Mouse (Mus musculus): Measurements from ENCODE around the gene Lrpprc. TPM values are rescaled to one million over a fixed set of nuclear protein-coding genes. Genes with fewer than 3 reads are reported as not detected.

The Lrpprc gene
- 10.0 and 12.6 TPM in 2 replicates for polyA plus RNA-seq (2012; rRNA removed)

DNA sequence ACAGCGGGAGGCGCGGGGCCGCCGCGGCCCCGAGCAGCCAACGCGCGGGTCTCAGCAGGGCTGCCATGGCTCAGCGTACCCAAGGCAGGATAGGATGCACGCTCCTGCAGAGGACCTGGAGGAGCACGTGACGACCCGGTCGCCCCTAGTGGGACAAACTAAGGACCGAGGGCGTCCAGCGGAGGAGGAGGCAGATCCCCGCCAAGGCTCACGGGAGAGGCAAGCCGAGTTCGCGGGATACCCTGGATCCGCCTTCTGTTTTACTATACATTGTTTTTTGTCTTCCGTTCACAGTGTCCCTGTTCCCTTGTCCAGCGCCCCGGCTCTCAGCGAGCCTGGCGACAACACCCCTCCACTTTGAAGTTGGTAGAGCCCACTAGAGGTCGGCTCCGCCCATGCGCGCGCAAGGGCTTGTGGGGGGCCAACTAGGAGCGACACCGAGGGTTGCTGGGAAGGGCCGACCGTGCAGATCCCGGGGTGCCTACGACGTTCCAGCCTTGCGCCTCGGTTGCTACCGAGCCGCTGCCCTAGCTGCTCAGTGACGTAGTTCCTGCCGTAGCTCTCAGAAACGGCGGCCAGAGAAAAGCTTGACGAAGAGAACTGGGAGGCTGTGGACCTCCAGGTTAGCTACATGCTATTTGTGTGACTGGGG lies at the start of gene Lrpprc:
Lrpprc (minus strand) TSS at position 343 of the 652 bp plus-strand sequence.
- TF ChIP-seq CTCF (IDR thresholded peaks at IDR 0.05; ENCODE audit: borderline replicate concordance, control insufficient read depth, extremely low read depth, insufficient read depth, low read length, poor library complexity) = 0 out of 2 replicates have a peak, but pooled peaks have one; percentile 47
- 0 out of 2 replicates have a peak, but pooled peaks have one; percentile 40 for TF ChIP-seq POLR2A (IDR thresholded peaks at IDR 0.05; ENCODE audit: control insufficient read depth, extremely low read depth, insufficient read depth, low read length, poor library complexity)
- DNase-seq = peak; percentile 93
- peaks cover 8% of the 10 kb centered on the region for H3K4me1 ChIP-seq (replicated peaks; ENCODE audit: control insufficient read depth, insufficient read depth, low read length)
- H3K27ac ChIP-seq (ENCODE audit: control insufficient read depth, insufficient read depth, low read length) = peak within 1 kb of the TSS; percentile 54
- no peaks in the 10 kb centered on the region for H3K36me3 ChIP-seq (ENCODE audit: control insufficient read depth, insufficient read depth, low read length)
- under 1% methylated on average over 51 of the region's 51 CpGs for WGBS
- no peaks in the 10 kb centered on the region for H3K27me3 ChIP-seq (ENCODE audit: control insufficient read depth, insufficient read depth, low read length)
- H3K4me3 ChIP-seq (ENCODE audit: control insufficient read depth, insufficient read depth, low read length) = peak within 1 kb of the TSS; percentile 78

DNA sequence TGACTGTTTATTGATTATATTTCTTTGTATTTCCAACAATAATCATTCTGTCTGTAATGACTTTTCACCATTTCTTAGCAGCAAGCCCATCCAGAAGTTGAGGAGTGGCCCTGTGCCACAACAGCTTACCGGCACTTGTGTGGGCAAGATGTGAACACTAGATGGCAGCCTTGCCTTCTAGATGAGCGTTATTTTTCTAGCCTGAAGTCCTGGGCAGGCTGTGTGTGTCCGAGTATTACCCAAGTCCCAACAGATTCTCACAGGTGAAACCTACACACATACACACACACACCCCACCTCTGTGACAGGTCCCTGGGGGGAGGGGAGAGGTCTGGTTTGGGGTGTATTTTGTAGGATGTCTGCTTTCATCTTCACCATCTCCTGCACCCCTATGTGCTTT lies 47.2 kb upstream of the Lrpprc start:
- H3K27ac ChIP-seq (ENCODE audit: control insufficient read depth, insufficient read depth, low read length) = no peak overlapping the region
- WGBS = 3% methylated on average over 3 of the region's 3 CpGs
- TF ChIP-seq CTCF (IDR thresholded peaks at IDR 0.05; ENCODE audit: borderline replicate concordance, control insufficient read depth, extremely low read depth, insufficient read depth, low read length, poor library complexity) (peak; percentile 69; the same call in 1 of the 2 replicates), POLR2A (IDR thresholded peaks at IDR 0.05; ENCODE audit: control insufficient read depth, extremely low read depth, insufficient read depth, low read length, poor library complexity) (no peak)
- no peak overlapping the region for H3K4me3 ChIP-seq (ENCODE audit: control insufficient read depth, insufficient read depth, low read length)
- no peaks in the 10 kb centered on the region for H3K27me3 ChIP-seq (ENCODE audit: control insufficient read depth, insufficient read depth, low read length)
- DNase-seq = peak; percentile 69
- H3K36me3 ChIP-seq (ENCODE audit: control insufficient read depth, insufficient read depth, low read length) = no peaks in the 10 kb centered on the region
- H3K4me1 ChIP-seq (replicated peaks; ENCODE audit: control insufficient read depth, insufficient read depth, low read length) = 0 out of 2 replicates have a peak, but pooled peaks cover 2% of the 10 kb centered on the region

DNA sequence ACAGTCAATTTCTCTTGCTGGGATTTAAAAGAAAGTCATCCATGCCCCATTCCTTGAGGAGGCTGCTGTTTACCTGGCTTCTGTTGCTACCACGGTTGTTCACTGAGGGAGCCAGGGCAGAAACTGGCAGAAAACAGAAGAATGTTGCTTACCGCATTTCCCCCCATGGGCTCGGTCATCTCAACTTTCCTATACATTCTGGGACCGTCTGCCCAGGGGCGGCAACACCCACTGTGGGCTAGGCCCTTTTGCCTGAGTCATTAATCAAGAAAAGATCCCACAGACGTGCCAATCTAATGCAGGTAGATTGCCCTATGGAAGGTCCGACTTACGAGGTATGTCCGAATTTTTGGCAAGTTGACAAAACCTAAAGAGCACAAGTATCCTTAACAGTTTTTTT lies 44.7 kb upstream of the Lrpprc start:
- Histone ChIP-seq H3K27me3 (ENCODE audit: control insufficient read depth, insufficient read depth, low read length) (no peaks in the 10 kb centered on the region), H3K36me3 (ENCODE audit: control insufficient read depth, insufficient read depth, low read length) (no peaks in the 10 kb centered on the region), H3K27ac (ENCODE audit: control insufficient read depth, insufficient read depth, low read length) (no peak overlapping the region), H3K4me3 (ENCODE audit: control insufficient read depth, insufficient read depth, low read length) (no peak overlapping the region), H3K4me1 (replicated peaks; ENCODE audit: control insufficient read depth, insufficient read depth, low read length) (0 out of 2 replicates have a peak, but pooled peaks cover 2% of the 10 kb centered on the region)
- TF ChIP-seq POLR2A (IDR thresholded peaks at IDR 0.05; ENCODE audit: control insufficient read depth, extremely low read depth, insufficient read depth, low read length, poor library complexity) (no peak), CTCF (IDR thresholded peaks at IDR 0.05; ENCODE audit: borderline replicate concordance, control insufficient read depth, extremely low read depth, insufficient read depth, low read length, poor library complexity) (no peak)
- no peak for DNase-seq
- 92% methylated on average over 9 of the region's 9 CpGs for WGBS

DNA sequence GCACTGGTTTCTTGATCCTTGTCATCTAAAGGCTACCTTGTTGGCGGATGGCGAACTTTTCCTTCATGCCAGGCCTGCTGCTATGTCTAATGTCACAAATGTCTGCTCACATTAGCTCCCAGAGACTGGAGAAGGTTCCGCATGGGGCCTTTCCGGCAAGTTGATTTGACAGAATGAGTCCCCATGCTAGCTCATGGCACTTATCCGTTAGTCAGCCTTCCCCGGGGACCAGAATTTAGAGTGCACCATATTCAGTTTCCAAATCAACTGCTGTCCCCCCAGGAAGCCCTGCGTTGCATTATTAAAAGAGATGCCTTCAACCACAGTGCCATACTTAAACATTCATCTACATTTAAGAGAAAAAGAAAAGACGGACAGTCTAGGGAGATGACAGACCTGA lies 41.8 kb upstream of the Lrpprc start:
- H3K36me3 ChIP-seq (ENCODE audit: control insufficient read depth, insufficient read depth, low read length) = no peaks in the 10 kb centered on the region
- no peak overlapping the region for H3K4me3 ChIP-seq (ENCODE audit: control insufficient read depth, insufficient read depth, low read length)
- no peaks in the 10 kb centered on the region for H3K27me3 ChIP-seq (ENCODE audit: control insufficient read depth, insufficient read depth, low read length)
- no peaks in the 10 kb centered on the region for H3K4me1 ChIP-seq (replicated peaks; ENCODE audit: control insufficient read depth, insufficient read depth, low read length)
- WGBS = 80% methylated on average over 8 of the region's 8 CpGs
- no peak for TF ChIP-seq POLR2A (IDR thresholded peaks at IDR 0.05; ENCODE audit: control insufficient read depth, extremely low read depth, insufficient read depth, low read length, poor library complexity)
- TF ChIP-seq CTCF (IDR thresholded peaks at IDR 0.05; ENCODE audit: borderline replicate concordance, control insufficient read depth, extremely low read depth, insufficient read depth, low read length, poor library complexity) = no peak
- no peak for DNase-seq
- no peak overlapping the region for H3K27ac ChIP-seq (ENCODE audit: control insufficient read depth, insufficient read depth, low read length)

DNA sequence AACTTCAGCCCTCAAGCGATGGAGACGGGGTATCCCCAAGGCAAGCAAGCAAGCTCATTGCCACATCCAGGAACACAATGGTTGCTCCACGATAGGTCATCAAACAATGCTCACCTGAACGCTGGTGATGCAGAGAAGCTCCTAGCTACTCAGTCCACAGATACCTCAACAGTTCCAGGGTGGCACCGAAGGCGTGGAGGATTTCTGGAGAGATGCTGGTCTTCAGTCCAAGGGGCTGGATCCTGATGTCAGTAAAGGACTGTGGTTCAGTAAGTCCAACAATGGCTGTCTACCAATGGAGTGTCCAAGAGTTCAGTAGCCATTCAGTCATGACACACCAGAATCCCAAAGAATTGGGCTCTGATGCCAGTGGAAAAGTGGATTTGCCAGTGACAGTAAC lies 37.7 kb upstream of the Lrpprc start:
- 95% methylated on average over 6 of the region's 6 CpGs for WGBS
- Histone ChIP-seq H3K4me3 (ENCODE audit: control insufficient read depth, insufficient read depth, low read length) (no peak overlapping the region), H3K36me3 (ENCODE audit: control insufficient read depth, insufficient read depth, low read length) (no peaks in the 10 kb centered on the region), H3K4me1 (replicated peaks; ENCODE audit: control insufficient read depth, insufficient read depth, low read length) (no peaks in the 10 kb centered on the region), H3K27ac (ENCODE audit: control insufficient read depth, insufficient read depth, low read length) (no peak overlapping the region), H3K27me3 (ENCODE audit: control insufficient read depth, insufficient read depth, low read length) (no peaks in the 10 kb centered on the region)
- TF ChIP-seq CTCF (IDR thresholded peaks at IDR 0.05; ENCODE audit: borderline replicate concordance, control insufficient read depth, extremely low read depth, insufficient read depth, low read length, poor library complexity) (no peak), POLR2A (IDR thresholded peaks at IDR 0.05; ENCODE audit: control insufficient read depth, extremely low read depth, insufficient read depth, low read length, poor library complexity) (no peak)
- no peak for DNase-seq

DNA sequence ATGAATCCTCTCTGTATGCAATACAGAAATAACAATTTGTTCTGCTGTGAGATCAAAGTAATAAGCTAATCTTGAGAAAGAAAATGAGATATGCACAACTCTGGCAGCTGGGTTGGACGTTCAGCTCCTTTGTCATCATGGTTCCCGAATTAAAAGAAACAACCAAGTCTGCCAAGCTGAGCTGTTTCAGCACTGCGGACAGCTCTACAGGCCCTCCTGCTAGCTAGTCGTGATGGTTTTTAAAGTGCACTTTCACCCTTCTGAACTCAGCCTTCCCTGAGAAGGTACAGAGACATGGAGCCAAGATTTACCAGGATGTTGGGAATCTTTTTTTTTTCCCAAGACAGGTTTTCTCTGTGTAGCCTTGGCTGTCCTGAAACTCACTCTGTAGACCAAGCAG lies 30.0 kb upstream of the Lrpprc start:
- TF ChIP-seq POLR2A (IDR thresholded peaks at IDR 0.05; ENCODE audit: control insufficient read depth, extremely low read depth, insufficient read depth, low read length, poor library complexity) (no peak), CTCF (IDR thresholded peaks at IDR 0.05; ENCODE audit: borderline replicate concordance, control insufficient read depth, extremely low read depth, insufficient read depth, low read length, poor library complexity) (no peak)
- no peaks in the 10 kb centered on the region for H3K27me3 ChIP-seq (ENCODE audit: control insufficient read depth, insufficient read depth, low read length)
- WGBS = 9% methylated on average over 4 of the region's 4 CpGs
- H3K36me3 ChIP-seq (ENCODE audit: control insufficient read depth, insufficient read depth, low read length) = no peaks in the 10 kb centered on the region
- H3K4me1 ChIP-seq (replicated peaks; ENCODE audit: control insufficient read depth, insufficient read depth, low read length) = no peaks in the 10 kb centered on the region
- DNase-seq = no peak
- no peak overlapping the region for H3K27ac ChIP-seq (ENCODE audit: control insufficient read depth, insufficient read depth, low read length)
- no peak overlapping the region for H3K4me3 ChIP-seq (ENCODE audit: control insufficient read depth, insufficient read depth, low read length)

Measured in thymus, adult 2 months (tissue).